Mouse (Mus musculus) forebrain, embryonic 14.5 days (tissue): ENCODE measurements around the gene Rnaseh2c. TPM values are rescaled to one million over a fixed set of nuclear protein-coding genes. Genes with fewer than 3 reads are reported as not detected.

Source experiments
- ATAC-seq: fragments of 200-750 bp; cut with Nextera tagmentation; 2 replicates; pipeline ENCODE4 v1.8.0; 2017; ENCODE audit warnings: mild to moderate bottlenecking, moderate library complexity
- DNase-seq: peaks from one replicate; pipeline ENCODE4 v3.0.0-alpha.2; 2015; ENCODE audit warnings: low spot score
- H3K27ac ChIP-seq: fragments of 300-500 bp; sonication (generic); 2 replicates; pipeline ENCODE4 v1.5.1; 2014; ENCODE audit warnings: low read depth, mild to moderate bottlenecking, control low read depth, low read length, moderate library complexity
- H3K27me3 ChIP-seq: fragments of 300-500 bp; sonication (generic); replicated peaks from 2 replicates; pipeline ENCODE4 v1.6.1; 2014; ENCODE audit warnings: low read length, control low read depth, mixed read lengths; ENCODE audit not compliant: control insufficient read depth, insufficient read depth
- H3K36me3 ChIP-seq: fragments of 300-500 bp; sonication (generic); 2 replicates; pipeline ENCODE4 v1.6.1; 2014; ENCODE audit warnings: low read length, control low read depth; ENCODE audit not compliant: control insufficient read depth, insufficient read depth
- H3K4me1 ChIP-seq: fragments of 300-500 bp; sonication (generic); 2 replicates; pipeline ENCODE4 v1.6.1; 2014; ENCODE audit warnings: antibody characterized with exemption, low read length, control low read depth; ENCODE audit not compliant: control insufficient read depth, insufficient read depth
- H3K4me2 ChIP-seq: fragments of 300-500 bp; sonication (generic); 2 replicates; pipeline ENCODE4 v1.6.1; 2014; ENCODE audit warnings: mild to moderate bottlenecking, control low read depth, low read length
- H3K4me3 ChIP-seq: fragments of 300-500 bp; sonication (generic); 2 replicates; pipeline ENCODE4 v1.5.1; 2014; ENCODE audit warnings: low read depth, low read length, control low read depth
- H3K9ac ChIP-seq: fragments of 300-500 bp; sonication (generic); 2 replicates; pipeline ENCODE4 v1.6.1; 2014; ENCODE audit warnings: mild to moderate bottlenecking, low read length, control low read depth, moderate library complexity
- H3K9me3 ChIP-seq: fragments of 300-500 bp; sonication (generic); replicated peaks from 2 replicates; pipeline ENCODE4 v1.6.1; 2016; ENCODE audit warnings: low read length, control low read depth, mixed read lengths; ENCODE audit not compliant: control insufficient read depth
- WGBS: fragments of 180-500 bp; shearing (Covaris S2); extraction: QIAGEN DNeasy Blood & Tissue Kit; methylation state at CpG from one replicate; pipeline ENCODE4 v1.1.7; 2014; 5-methylcytosine and 5-hydroxymethylcytosine counted together
- polyA plus RNA-seq: library from polyadenylated mRNA; unstranded; fragments of >200 nt; fragmentation: Nextera tagmentation; extraction: Ambion mirVana; gene quantifications from 2 replicates; pipeline ENCODE4 v1.2.1, GENCODE M21; 2014

Gene Rnaseh2c
- polyA plus RNA-seq, 1 experiment from 2014 or later, result 95.8 TPM

GRCm38 (mm10) chr19:5561252-5561790, 40.4 kb upstream of the Rnaseh2c start:
- Histone ChIP-seq H3K9me3 (no peaks in the 10 kb centered on the region), H3K4me2 (peak overlapping the region; percentile 48; the same call in 1 of the 2 replicates), H3K4me3 (peak overlapping the region; percentile 27; the same call in 1 of the 2 replicates), H3K4me1 (0 out of 2 replicates have a peak, but pooled peaks cover 6% of the 10 kb centered on the region), H3K36me3 (no peaks in the 10 kb centered on the region), H3K27me3 (peaks cover 58% of the 10 kb centered on the region), H3K9ac (peak overlapping the region; percentile 32; the same call in 1 of the 2 replicates), H3K27ac (no peak overlapping the region)
- ATAC-seq, result no peak
- WGBS, result 22% methylated on average over 10 of the region's 10 CpGs
- DNase-seq, result no peak

GRCm38 (mm10) chr19:5561886-5562285, 39.8 kb upstream of the Rnaseh2c start:
- ATAC-seq (no peak), DNase-seq (no peak)
- peaks cover 58% of the 10 kb centered on the region for H3K27me3 ChIP-seq
- no peaks in the 10 kb centered on the region for H3K9me3 ChIP-seq
- no peaks in the 10 kb centered on the region for H3K36me3 ChIP-seq
- no peak overlapping the region for H3K9ac ChIP-seq
- H3K27ac ChIP-seq, result no peak overlapping the region
- no peak overlapping the region for H3K4me3 ChIP-seq
- H3K4me1 ChIP-seq, result peaks cover 6% of the 10 kb centered on the region; the same call in 1 of the 2 replicates
- H3K4me2 ChIP-seq, result no peak overlapping the region
- WGBS, result 66% methylated on average over 3 of the region's 3 CpGs

- Histone ChIP-seq H3K4me2 (no peak overlapping the region), H3K9me3 (no peaks in the 10 kb centered on the region), H3K27ac (no peak overlapping the region), H3K27me3 (peaks cover 57% of the 10 kb centered on the region), H3K9ac (no peak overlapping the region), H3K36me3 (no peaks in the 10 kb centered on the region), H3K4me1 (peaks cover 9% of the 10 kb centered on the region; the same call in 1 of the 2 replicates), H3K4me3 (no peak overlapping the region)
- ATAC-seq (no peak), DNase-seq (no peak)
- 90% methylated on average over 10 of the region's 10 CpGs for WGBS
These were observed 38.9 kb upstream of the Rnaseh2c start for GRCm38 (mm10) chr19:5562776-5563175.

GRCm38 (mm10) chr19:5566316-5566715, 35.4 kb upstream of the Rnaseh2c start:
- ATAC-seq, result no peak
- H3K27me3 ChIP-seq, result peaks cover 22% of the 10 kb centered on the region
- no peak for DNase-seq
- no peak overlapping the region for H3K4me3 ChIP-seq
- no peak overlapping the region for H3K4me2 ChIP-seq
- H3K36me3 ChIP-seq, result no peaks in the 10 kb centered on the region
- H3K9me3 ChIP-seq, result no peaks in the 10 kb centered on the region
- H3K4me1 ChIP-seq, result peaks cover 4% of the 10 kb centered on the region; the same call in 1 of the 2 replicates
- H3K9ac ChIP-seq, result no peak overlapping the region
- no peak overlapping the region for H3K27ac ChIP-seq
- WGBS, result 54% methylated on average over 5 of the region's 5 CpGs

GRCm38 (mm10) chr19:5567180-5567533, 34.5 kb upstream of the Rnaseh2c start:
- Histone ChIP-seq H3K4me2 (peak overlapping the region; percentile 75), H3K27me3 (peaks cover 13% of the 10 kb centered on the region; the same call in 1 of the 2 replicates), H3K36me3 (no peaks in the 10 kb centered on the region), H3K4me3 (peak overlapping the region; percentile 62), H3K9ac (peak overlapping the region; percentile 80), H3K9me3 (no peaks in the 10 kb centered on the region), H3K4me1 (peaks cover 4% of the 10 kb centered on the region; the same call in 1 of the 2 replicates), H3K27ac (0 out of 2 replicates have a peak overlapping the region, but pooled peaks have one; percentile 68)
- 4% methylated on average over 26 of the region's 26 CpGs for WGBS
- DNase-seq (no peak), ATAC-seq (peak; percentile 40)

- peak within 1 kb of the TSS; percentile 62 for H3K4me3 ChIP-seq
- H3K9me3 ChIP-seq, result no peaks in the 10 kb centered on the region
- WGBS, result under 1% methylated on average over 92 of the region's 102 CpGs
- H3K4me1 ChIP-seq, result peaks cover 4% of the 10 kb centered on the region; the same call in 1 of the 2 replicates
- H3K9ac ChIP-seq, result peak within 1 kb of the TSS; percentile 80
- peaks cover 7% of the 10 kb centered on the region; the same call in 1 of the 2 replicates for H3K27me3 ChIP-seq
- no peaks in the 10 kb centered on the region for H3K36me3 ChIP-seq
- peak within 1 kb of the TSS; percentile 75 for H3K4me2 ChIP-seq
- DNase-seq (peak; percentile 91), ATAC-seq (peak; percentile 90)
- peak within 1 kb of the TSS; percentile 68 for H3K27ac ChIP-seq
These were observed 33.9 kb upstream of the Rnaseh2c start, which contains the start of gene Ap5b1 for GRCm38 (mm10) chr19:5567534-5568469. Ap5b1 (plus strand) TSS chr19:5568025.

- WGBS, result 9% methylated on average over 27 of the region's 27 CpGs
- H3K4me3 ChIP-seq, result peak overlapping the region; percentile 62
- H3K9me3 ChIP-seq, result no peaks in the 10 kb centered on the region
- H3K27ac ChIP-seq, result no peak overlapping the region
- peak overlapping the region; percentile 80 for H3K9ac ChIP-seq
- no peaks in the 10 kb centered on the region for H3K36me3 ChIP-seq
- ATAC-seq, result peak; percentile 8
- H3K4me1 ChIP-seq, result peaks cover 4% of the 10 kb centered on the region; the same call in 1 of the 2 replicates
- peak; percentile 92 for DNase-seq
- peak overlapping the region; percentile 75 for H3K4me2 ChIP-seq
- no peaks in the 10 kb centered on the region; the same call in 1 of the 2 replicates for H3K27me3 ChIP-seq
These were observed 33.1 kb upstream of the Rnaseh2c start for GRCm38 (mm10) chr19:5568470-5569140.

GRCm38 (mm10) chr19:5569521-5569920, 32.2 kb upstream of the Rnaseh2c start:
- no peak overlapping the region for H3K4me3 ChIP-seq
- H3K36me3 ChIP-seq, result no peaks in the 10 kb centered on the region
- H3K27me3 ChIP-seq, result no peaks in the 10 kb centered on the region
- ATAC-seq (no peak), DNase-seq (no peak)
- peak overlapping the region; percentile 47; the same call in 1 of the 2 replicates for H3K9ac ChIP-seq
- WGBS, result 92% methylated on average over 10 of the region's 10 CpGs
- H3K4me2 ChIP-seq, result no peak overlapping the region
- H3K27ac ChIP-seq, result no peak overlapping the region
- no peaks in the 10 kb centered on the region for H3K9me3 ChIP-seq
- H3K4me1 ChIP-seq, result peaks cover 4% of the 10 kb centered on the region; the same call in 1 of the 2 replicates
